Comparison of ENCODE assay signal across 20 mouse cellular contexts in genomic region chr5:78878775-78879174, GRCm38 (mm10).
A peak's percentile ranks its signal among the peaks of the same experiment; 100 is the strongest.
DNase-seq lines count a peak whose midpoint lies in the region; ATAC-seq lines count a peak whose summit lies in the region.
"Had no signal": no experiment of that assay in that cellular context is flagged by ENCODE, and none has a peak within 500 bp of the region (broad histone marks: within the 10 kb centered on the region; RNA-seq: fewer than 3 reads in every experiment).

No protein-coding gene starts in this region.

- no peaks in the 10 kb centered on the region for H3K9me3 ChIP-seq in forebrain, embryonic 11.5 days (ENCODE audit: control insufficient read depth, low read length)
- no peaks in the 10 kb centered on the region for H3K9me3 ChIP-seq in forebrain, embryonic 10.5 days
- no peaks in the 10 kb centered on the region for H3K9me3 ChIP-seq in neural tube, embryonic 11.5 days (ENCODE audit: control insufficient read depth, low read length)
- H3K9me3 ChIP-seq in neural tube, embryonic 15.5 days (replicated peaks): no peaks in the 10 kb centered on the region
- H3K9me3 ChIP-seq in hindbrain, embryonic 14.5 days (ENCODE audit: control insufficient read depth, low read length): no peaks in the 10 kb centered on the region
- H3K9me3 ChIP-seq: heart, embryonic 15.5 days; limb, embryonic 12.5 days; liver, embryonic 13.5 days; lung, embryonic 15.5 days had no signal

- H3K4me2 ChIP-seq in forebrain, embryonic 11.5 days (ENCODE audit: low read depth, low read length, severe bottlenecking): no peak overlapping the region
- H3K4me2 ChIP-seq in neural tube, embryonic 11.5 days (ENCODE audit: low read depth): no peak overlapping the region
- H3K4me2 ChIP-seq in neural tube, embryonic 15.5 days: no peak overlapping the region
- no peak overlapping the region for H3K4me2 ChIP-seq in hindbrain, embryonic 14.5 days (replicated peaks)
- H3K4me2 ChIP-seq: heart, embryonic 15.5 days; limb, embryonic 12.5 days; liver, embryonic 13.5 days; lung, embryonic 15.5 days had no signal

- WGBS in forebrain, embryonic 11.5 days: 36% methylated on average over 3 of the region's 3 CpGs
- WGBS in forebrain, embryonic 10.5 days: 50% methylated on average over 3 of the region's 3 CpGs
- WGBS in neural tube, embryonic 11.5 days: 67% methylated on average over 3 of the region's 3 CpGs
- 36% methylated on average over 3 of the region's 3 CpGs for WGBS in neural tube, embryonic 15.5 days
- 34% methylated on average over 3 of the region's 3 CpGs for WGBS in hindbrain, embryonic 14.5 days

- peak; percentile 82 for ATAC-seq in forebrain, embryonic 11.5 days (replicated peaks; ENCODE audit: low FRiP score)
- ATAC-seq in neural tube, embryonic 11.5 days (ENCODE audit: insufficient read depth, low FRiP score, low TSS enrichment): 0 out of 2 replicates have a peak, but pooled peaks have one; percentile 27
- ATAC-seq in neural tube, embryonic 15.5 days (ENCODE audit: low FRiP score): no peak
- peak; percentile 60; the same call in 1 of the 2 replicates for ATAC-seq in hindbrain, embryonic 14.5 days (ENCODE audit: low FRiP score)

- peak; percentile 53 for DNase-seq in forebrain, embryonic 11.5 days (ENCODE audit: low spot score)
- no peak for DNase-seq in forebrain, embryonic 10.5 days (ENCODE audit: extremely low spot score, low spot score)
- no peak for DNase-seq in neural tube, embryonic 11.5 days (ENCODE audit: low spot score)
- DNase-seq in hindbrain, embryonic 14.5 days (ENCODE audit: low spot score): no peak
- DNase-seq in right cerebral cortex, adult 18-20 months: no peak
- no peak for DNase-seq in heart, adult 9 months (ENCODE audit: low spot score in 2 of 2)
- DNase-seq: adrenal gland, postnatal 25 days; gastrocnemius, postnatal 10 days; heart, adult 18-20 months; kidney, adult 2 months; kidney, postnatal 25 days; liver, embryonic 13.5 days; spleen, adult 18-20 months; thymus, adult 18-20 months had no signal

- H3K4me3 ChIP-seq in forebrain, embryonic 11.5 days (ENCODE audit: low read depth, low read length): no peak overlapping the region
- H3K4me3 ChIP-seq in forebrain, embryonic 10.5 days: no peak overlapping the region
- no peak overlapping the region for H3K4me3 ChIP-seq in neural tube, embryonic 11.5 days (ENCODE audit: low read depth, low read length)
- no peak overlapping the region for H3K4me3 ChIP-seq in neural tube, embryonic 15.5 days (replicated peaks)
- no peak overlapping the region for H3K4me3 ChIP-seq in hindbrain, embryonic 14.5 days (replicated peaks; ENCODE audit: low read length)
- H3K4me3 ChIP-seq: heart, embryonic 15.5 days; left cerebral cortex, adult 2 months; limb, embryonic 12.5 days; liver, embryonic 13.5 days; lung, embryonic 15.5 days had no signal

- no peaks in the 10 kb centered on the region for H3K27me3 ChIP-seq in forebrain, embryonic 11.5 days (ENCODE audit: control insufficient read depth, insufficient read depth, low read length)
- no peaks in the 10 kb centered on the region for H3K27me3 ChIP-seq in forebrain, embryonic 10.5 days (ENCODE audit: poor library complexity, severe bottlenecking)
- no peaks in the 10 kb centered on the region for H3K27me3 ChIP-seq in neural tube, embryonic 11.5 days (ENCODE audit: control insufficient read depth, insufficient read depth, low read length)
- no peaks in the 10 kb centered on the region for H3K27me3 ChIP-seq in neural tube, embryonic 15.5 days (replicated peaks)
- H3K27me3 ChIP-seq in hindbrain, embryonic 14.5 days (ENCODE audit: control insufficient read depth, insufficient read depth, low read length): no peaks in the 10 kb centered on the region
- H3K27me3 ChIP-seq: heart, embryonic 15.5 days; limb, embryonic 12.5 days; liver, embryonic 13.5 days; lung, embryonic 15.5 days had no signal

- H3K9ac ChIP-seq in forebrain, embryonic 11.5 days (ENCODE audit: low read length): no peak overlapping the region
- H3K9ac ChIP-seq in neural tube, embryonic 11.5 days (ENCODE audit: low read length): no peak overlapping the region
- H3K9ac ChIP-seq in neural tube, embryonic 15.5 days (replicated peaks): no peak overlapping the region
- H3K9ac ChIP-seq in hindbrain, embryonic 14.5 days: no peak overlapping the region
- H3K9ac ChIP-seq: heart, embryonic 15.5 days; limb, embryonic 12.5 days; liver, embryonic 13.5 days; lung, embryonic 15.5 days had no signal

- no peaks in the 10 kb centered on the region for H3K4me1 ChIP-seq in forebrain, embryonic 11.5 days (replicated peaks; ENCODE audit: control insufficient read depth, insufficient read depth, low read length)
- H3K4me1 ChIP-seq in forebrain, embryonic 10.5 days: 0 out of 2 replicates have a peak, but pooled peaks cover 5% of the 10 kb centered on the region
- no peaks in the 10 kb centered on the region for H3K4me1 ChIP-seq in neural tube, embryonic 11.5 days (ENCODE audit: control insufficient read depth, insufficient read depth, low read length)
- no peaks in the 10 kb centered on the region for H3K4me1 ChIP-seq in neural tube, embryonic 15.5 days
- no peaks in the 10 kb centered on the region for H3K4me1 ChIP-seq in hindbrain, embryonic 14.5 days (replicated peaks; ENCODE audit: control insufficient read depth, insufficient read depth, low read length)
- H3K4me1 ChIP-seq: heart, embryonic 15.5 days; limb, embryonic 12.5 days; liver, embryonic 13.5 days; lung, embryonic 15.5 days had no signal

- no peak overlapping the region for H3K27ac ChIP-seq in forebrain, embryonic 11.5 days (ENCODE audit: low read depth, low read length)
- no peak overlapping the region for H3K27ac ChIP-seq in forebrain, embryonic 10.5 days
- no peak overlapping the region for H3K27ac ChIP-seq in neural tube, embryonic 11.5 days (ENCODE audit: low read depth, low read length)
- no peak overlapping the region for H3K27ac ChIP-seq in neural tube, embryonic 15.5 days (replicated peaks)
- H3K27ac ChIP-seq in hindbrain, embryonic 14.5 days: no peak overlapping the region
- H3K27ac ChIP-seq: heart, embryonic 15.5 days; left cerebral cortex, adult 2 months; limb, embryonic 12.5 days; liver, embryonic 13.5 days; lung, embryonic 15.5 days; macrophage had no signal

- H3K36me3 ChIP-seq in forebrain, embryonic 11.5 days (ENCODE audit: control insufficient read depth, insufficient read depth, low read length): no peaks in the 10 kb centered on the region
- H3K36me3 ChIP-seq in forebrain, embryonic 10.5 days (replicated peaks): no peaks in the 10 kb centered on the region
- H3K36me3 ChIP-seq in neural tube, embryonic 11.5 days (ENCODE audit: control insufficient read depth, insufficient read depth, low read length): no peaks in the 10 kb centered on the region
- H3K36me3 ChIP-seq in neural tube, embryonic 15.5 days: no peaks in the 10 kb centered on the region
- no peaks in the 10 kb centered on the region for H3K36me3 ChIP-seq in hindbrain, embryonic 14.5 days (replicated peaks; ENCODE audit: control insufficient read depth, insufficient read depth)
- H3K36me3 ChIP-seq: heart, embryonic 15.5 days; limb, embryonic 12.5 days; liver, embryonic 13.5 days; lung, embryonic 15.5 days had no signal
